Mouse (Mus musculus) midbrain, embryonic 15.5 days (tissue): ENCODE measurements at regions not wholly inside any gene's neighbourhood (a gene's known extent, or its start where the extent isn't known, plus 50 kb on each side); places are given as distances from the start of the nearest gene placed in this dataset.

Source experiments
- ATAC-seq: fragments of 200-750 bp; cut with Nextera tagmentation; replicated peaks from 2 replicates; pipeline ENCODE4 v1.8.0; 2017; ENCODE audit warnings: moderate TSS enrichment
- H3K27ac ChIP-seq: fragments of 300-500 bp; sonication (generic); 2 replicates; pipeline ENCODE4 v1.5.1; 2015; ENCODE audit warnings: mild to moderate bottlenecking, inconsistent platforms
- H3K27me3 ChIP-seq: fragments of 300-500 bp; sonication (generic); replicated peaks from 2 replicates; pipeline ENCODE4 v1.6.1; 2015; ENCODE audit warnings: inconsistent platforms
- H3K36me3 ChIP-seq: fragments of 300-500 bp; sonication (generic); replicated peaks from 2 replicates; pipeline ENCODE4 v1.6.1; 2015; ENCODE audit warnings: inconsistent platforms
- H3K4me1 ChIP-seq: fragments of 300-500 bp; sonication (generic); 2 replicates; pipeline ENCODE4 v1.6.1; 2015; ENCODE audit warnings: inconsistent platforms
- H3K4me2 ChIP-seq: fragments of 300-500 bp; sonication (generic); 2 replicates; pipeline ENCODE4 v1.6.1; 2015; ENCODE audit warnings: inconsistent platforms, mild to moderate bottlenecking, moderate library complexity
- H3K4me3 ChIP-seq: fragments of 300-500 bp; sonication (generic); 2 replicates; pipeline ENCODE4 v1.5.1; 2015; ENCODE audit warnings: mild to moderate bottlenecking, inconsistent platforms
- H3K9ac ChIP-seq: fragments of 300-500 bp; sonication (generic); 2 replicates; pipeline ENCODE4 v1.6.1; 2015; ENCODE audit warnings: mild to moderate bottlenecking, inconsistent platforms
- H3K9me3 ChIP-seq: fragments of 300-500 bp; sonication (generic); 2 replicates; pipeline ENCODE4 v1.6.1; 2016; ENCODE audit warnings: inconsistent platforms
- WGBS: fragments of 180-500 bp; shearing (Covaris S2); methylation state at CpG from one replicate; pipeline ENCODE4 v1.1.7; 2015; ENCODE audit warnings: mixed read lengths; 5-methylcytosine and 5-hydroxymethylcytosine counted together

DNA sequence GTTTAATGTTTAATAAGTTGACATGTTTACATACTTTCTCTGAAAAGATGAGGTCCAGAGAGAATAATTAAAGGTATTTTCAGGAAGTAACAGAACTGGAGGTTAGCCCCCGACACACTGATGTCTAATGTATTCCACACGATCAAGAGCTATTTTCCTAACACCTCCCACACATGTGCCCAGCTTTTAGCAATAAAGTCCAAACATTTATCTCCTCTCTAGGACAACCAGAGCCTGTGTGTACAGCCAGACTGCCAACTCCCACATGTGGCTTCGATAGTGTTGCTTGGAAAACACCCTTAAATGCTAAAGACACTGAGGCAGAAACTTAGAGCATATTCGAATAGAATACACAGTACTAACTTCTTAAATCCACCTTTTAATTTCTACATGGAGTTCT is 458.2 kb upstream of the Atp11b start:
- Histone ChIP-seq H3K9me3 (peaks cover 2% of the 10 kb centered on the region; the same call in 1 of the 2 replicates), H3K27ac (no peak overlapping the region), H3K9ac (no peak overlapping the region), H3K27me3 (no peaks in the 10 kb centered on the region), H3K4me3 (no peak overlapping the region), H3K36me3 (no peaks in the 10 kb centered on the region), H3K4me1 (no peaks in the 10 kb centered on the region), H3K4me2 (no peak overlapping the region)
- WGBS, result 86% methylated on average over 4 of the region's 4 CpGs
- ATAC-seq, result no peak

GRCm38 (mm10) chr3:35299036-35299435 is 454.9 kb upstream of the Atp11b start:
- no peaks in the 10 kb centered on the region for H3K27me3 ChIP-seq
- H3K9ac ChIP-seq, result no peak overlapping the region
- no peak overlapping the region for H3K4me2 ChIP-seq
- H3K27ac ChIP-seq, result no peak overlapping the region
- H3K36me3 ChIP-seq, result no peaks in the 10 kb centered on the region
- H3K4me3 ChIP-seq, result no peak overlapping the region
- H3K4me1 ChIP-seq, result no peaks in the 10 kb centered on the region
- H3K9me3 ChIP-seq, result peaks cover 7% of the 10 kb centered on the region
- no peak for ATAC-seq

DNA sequence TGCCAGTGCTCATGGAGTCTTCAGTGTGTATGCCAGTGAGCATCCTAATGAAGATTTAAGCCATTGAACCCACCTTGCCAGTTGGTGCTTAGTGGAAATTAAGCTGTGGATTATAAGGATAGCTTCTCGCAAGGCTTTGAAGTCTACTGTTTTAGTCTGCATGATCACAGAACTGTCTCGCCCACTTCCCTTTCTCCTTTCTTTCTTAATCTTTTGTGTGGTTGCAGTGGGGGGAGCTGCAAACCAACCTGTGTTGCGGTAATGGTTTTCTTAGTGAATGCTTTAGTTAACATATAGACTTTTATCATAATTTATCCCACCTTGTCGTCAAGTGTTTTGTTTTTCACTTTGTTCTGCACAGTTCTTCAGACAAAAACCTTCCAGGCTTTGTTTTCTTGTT is 447.9 kb upstream of the Atp11b start:
- H3K9ac ChIP-seq, result no peak overlapping the region
- no peaks in the 10 kb centered on the region for H3K4me1 ChIP-seq
- no peaks in the 10 kb centered on the region for H3K27me3 ChIP-seq
- H3K36me3 ChIP-seq, result no peaks in the 10 kb centered on the region
- no peak for ATAC-seq
- H3K4me3 ChIP-seq, result no peak overlapping the region
- no peak overlapping the region for H3K4me2 ChIP-seq
- no peak overlapping the region for H3K27ac ChIP-seq
- WGBS, result 86% methylated on average over 4 of the region's 4 CpGs
- H3K9me3 ChIP-seq, result peaks cover 5% of the 10 kb centered on the region; the same call in 1 of the 2 replicates

GRCm38 (mm10) chr3:35314177-35314576 is 439.7 kb upstream of the Atp11b start:
- H3K4me1 ChIP-seq, result no peaks in the 10 kb centered on the region
- no peak overlapping the region for H3K4me2 ChIP-seq
- no peak overlapping the region for H3K27ac ChIP-seq
- no peaks in the 10 kb centered on the region for H3K27me3 ChIP-seq
- no peaks in the 10 kb centered on the region for H3K9me3 ChIP-seq
- WGBS, result 75% methylated on average over 10 of the region's 10 CpGs
- H3K4me3 ChIP-seq, result no peak overlapping the region
- H3K36me3 ChIP-seq, result no peaks in the 10 kb centered on the region
- ATAC-seq, result no peak
- H3K9ac ChIP-seq, result no peak overlapping the region

DNA sequence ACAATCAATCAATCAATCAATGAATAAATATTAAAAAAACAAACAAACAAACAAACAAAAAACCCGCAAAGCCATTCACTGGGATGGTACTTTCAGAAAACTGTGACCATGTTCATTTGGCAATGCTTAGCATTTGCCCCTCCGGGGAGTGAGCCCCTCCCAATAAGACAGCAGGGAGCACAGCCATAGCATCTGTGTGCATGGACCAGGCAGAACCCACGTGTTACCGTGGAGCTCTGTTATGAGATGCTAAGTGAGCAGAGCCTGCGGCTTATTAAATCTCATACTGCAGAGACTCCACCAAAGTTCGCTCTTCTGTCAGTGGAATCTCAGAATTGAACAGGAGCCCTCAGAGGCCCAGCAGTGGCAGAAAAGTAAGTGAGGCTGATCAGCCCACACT is 438.7 kb upstream of the Atp11b start:
- no peak overlapping the region for H3K4me3 ChIP-seq
- no peak overlapping the region for H3K9ac ChIP-seq
- 76% methylated on average over 6 of the region's 6 CpGs for WGBS
- ATAC-seq, result no peak
- H3K9me3 ChIP-seq, result no peaks in the 10 kb centered on the region
- H3K27me3 ChIP-seq, result no peaks in the 10 kb centered on the region
- no peaks in the 10 kb centered on the region for H3K4me1 ChIP-seq
- H3K27ac ChIP-seq, result no peak overlapping the region
- no peak overlapping the region for H3K4me2 ChIP-seq
- no peaks in the 10 kb centered on the region for H3K36me3 ChIP-seq

- Histone ChIP-seq H3K4me3 (no peak overlapping the region), H3K4me1 (0 out of 2 replicates have a peak, but pooled peaks cover 4% of the 10 kb centered on the region), H3K27ac (no peak overlapping the region), H3K27me3 (no peaks in the 10 kb centered on the region), H3K9ac (no peak overlapping the region), H3K4me2 (no peak overlapping the region), H3K9me3 (no peaks in the 10 kb centered on the region), H3K36me3 (no peaks in the 10 kb centered on the region)
- ATAC-seq, result no peak
- 68% methylated on average over 13 of the region's 13 CpGs for WGBS
These were observed 435.6 kb upstream of the Atp11b start for GRCm38 (mm10) chr3:35318348-35318747.

- no peaks in the 10 kb centered on the region for H3K27me3 ChIP-seq
- H3K9me3 ChIP-seq, result no peaks in the 10 kb centered on the region
- peaks cover 14% of the 10 kb centered on the region for H3K4me1 ChIP-seq
- no peaks in the 10 kb centered on the region for H3K36me3 ChIP-seq
- ATAC-seq, result no peak
- H3K4me2 ChIP-seq, result no peak overlapping the region
- 48% methylated on average over 7 of the region's 7 CpGs for WGBS
- no peak overlapping the region for H3K9ac ChIP-seq
- H3K4me3 ChIP-seq, result no peak overlapping the region
- no peak overlapping the region for H3K27ac ChIP-seq
These were observed 433.0 kb upstream of the Atp11b start for GRCm38 (mm10) chr3:35320844-35321393.

- 15% methylated on average over 2 of the region's 2 CpGs for WGBS
These were observed 431.9 kb upstream of the Atp11b start for GRCm38 (mm10) chr3:35321991-35322390.

GRCm38 (mm10) chr3:35322899-35323298 is 431.0 kb upstream of the Atp11b start:
- no peaks in the 10 kb centered on the region for H3K36me3 ChIP-seq
- no peaks in the 10 kb centered on the region for H3K27me3 ChIP-seq
- 85% methylated on average over 4 of the region's 4 CpGs for WGBS
- no peak overlapping the region for H3K4me2 ChIP-seq
- peaks cover 14% of the 10 kb centered on the region for H3K4me1 ChIP-seq
- H3K9me3 ChIP-seq, result no peaks in the 10 kb centered on the region
- ATAC-seq, result no peak; the same call in 1 of the 2 replicates
- no peak overlapping the region for H3K4me3 ChIP-seq
- H3K9ac ChIP-seq, result no peak overlapping the region
- H3K27ac ChIP-seq, result no peak overlapping the region

More at GRCm38 (mm10) chr3:35321991-35322390, 431.9 kb upstream of the Atp11b start:
- Histone ChIP-seq H3K36me3 (no peaks in the 10 kb centered on the region), H3K4me2 (no peak overlapping the region), H3K27me3 (no peaks in the 10 kb centered on the region), H3K4me3 (no peak overlapping the region), H3K9me3 (no peaks in the 10 kb centered on the region), H3K27ac (no peak overlapping the region), H3K9ac (no peak overlapping the region), H3K4me1 (peaks cover 14% of the 10 kb centered on the region)
- ATAC-seq, result no peak

GRCm38 (mm10) chr3:35323450-35324077 is 430.3 kb upstream of the Atp11b start:
- Histone ChIP-seq H3K36me3 (no peaks in the 10 kb centered on the region), H3K27ac (peak overlapping the region; percentile 65; the same call in 1 of the 2 replicates), H3K9me3 (no peaks in the 10 kb centered on the region), H3K9ac (no peak overlapping the region), H3K4me3 (no peak overlapping the region), H3K4me2 (peak overlapping the region; percentile 26; the same call in 1 of the 2 replicates), H3K27me3 (no peaks in the 10 kb centered on the region), H3K4me1 (peaks cover 14% of the 10 kb centered on the region)
- 68% methylated on average over 11 of the region's 11 CpGs for WGBS
- peak; percentile 50; the same call in 1 of the 2 replicates for ATAC-seq

- H3K36me3 ChIP-seq, result no peaks in the 10 kb centered on the region
- peak overlapping the region; percentile 65; the same call in 1 of the 2 replicates for H3K27ac ChIP-seq
- H3K27me3 ChIP-seq, result no peaks in the 10 kb centered on the region
- peak; percentile 72 for ATAC-seq
- no peak overlapping the region for H3K9ac ChIP-seq
- peaks cover 14% of the 10 kb centered on the region for H3K4me1 ChIP-seq
- peak overlapping the region; percentile 26 for H3K4me2 ChIP-seq
- 19% methylated on average over 11 of the region's 11 CpGs for WGBS
- no peak overlapping the region for H3K4me3 ChIP-seq
- H3K9me3 ChIP-seq, result no peaks in the 10 kb centered on the region
These were observed 429.7 kb upstream of the Atp11b start for GRCm38 (mm10) chr3:35324186-35324585.

- Histone ChIP-seq H3K4me2 (peak overlapping the region; percentile 34), H3K27ac (peak overlapping the region; percentile 32; the same call in 1 of the 2 replicates), H3K27me3 (no peaks in the 10 kb centered on the region), H3K36me3 (no peaks in the 10 kb centered on the region), H3K9me3 (no peaks in the 10 kb centered on the region), H3K4me3 (no peak overlapping the region), H3K9ac (no peak overlapping the region), H3K4me1 (peaks cover 9% of the 10 kb centered on the region)
- peak; percentile 63; the same call in 1 of the 2 replicates for ATAC-seq
- 8% methylated on average over 18 of the region's 18 CpGs for WGBS
These were observed 421.2 kb upstream of the Atp11b start for GRCm38 (mm10) chr3:35332534-35333272.
